Comparison of ENCODE assay signal across 33 mouse cellular contexts in genomic region chr16:57126268-57126667, GRCm38 (mm10). TPM values are rescaled to one million over a fixed set of nuclear protein-coding genes. Genes with fewer than 3 reads are reported as not detected.
DNase-seq lines count a peak whose midpoint lies in the region; ATAC-seq and TF ChIP-seq lines count a peak whose summit lies in the region.
"Had no signal": no experiment of that assay in that cellular context is flagged by ENCODE, and none has a peak within 500 bp of the region (broad histone marks: within the 10 kb centered on the region; RNA-seq: fewer than 3 reads in every experiment).

No protein-coding gene starts in this region.

- H3K9me3 ChIP-seq in liver, embryonic 11.5 days (ENCODE audit: control insufficient read depth, low read length): no peaks in the 10 kb centered on the region
- H3K9me3 ChIP-seq in lung, embryonic 14.5 days (ENCODE audit: low read depth, low read length): no peaks in the 10 kb centered on the region
- no peaks in the 10 kb centered on the region for H3K9me3 ChIP-seq in ES-E14 (ENCODE audit: control insufficient read depth, insufficient read depth, low read depth, low read length)
- H3K9me3 ChIP-seq: forebrain, embryonic 10.5 days; forebrain, embryonic 13.5 days; heart, embryonic 10.5 days; heart, embryonic 13.5 days had no signal

- TF ChIP-seq POLR2A in liver, adult 2 months (IDR thresholded peaks at IDR 0.05; ENCODE audit: extremely low read depth, insufficient read depth, low read length): no peak

- no peak for ATAC-seq in liver, embryonic 11.5 days (replicated peaks; ENCODE audit: low FRiP score)
- no peak for ATAC-seq in lung, embryonic 14.5 days (ENCODE audit: insufficient read depth)
- ATAC-seq: activated CD4-positive, CD25-positive, alpha-beta regulatory T cell, adult 4 months; forebrain, embryonic 13.5 days; forebrain, embryonic 16.5 days had no signal

- no peaks in the 10 kb centered on the region for H3K36me3 ChIP-seq in liver, adult 2 months (ENCODE audit: control insufficient read depth, insufficient read depth, low read length)
- no peaks in the 10 kb centered on the region for H3K36me3 ChIP-seq in liver, embryonic 11.5 days (ENCODE audit: control insufficient read depth, insufficient read depth, low read length)
- H3K36me3 ChIP-seq in lung, embryonic 14.5 days (ENCODE audit: insufficient read depth): no peaks in the 10 kb centered on the region
- peaks cover 3% of the 10 kb centered on the region; the same call in 1 of the 2 replicates for H3K36me3 ChIP-seq in ES-E14 (ENCODE audit: control insufficient read depth, insufficient read depth, low read length, poor library complexity, severe bottlenecking)
- H3K36me3 ChIP-seq: heart, embryonic 10.5 days; heart, embryonic 13.5 days had no signal

- peaks cover 37% of the 10 kb centered on the region for H3K4me1 ChIP-seq in liver, adult 2 months (ENCODE audit: control insufficient read depth, insufficient read depth, low read length)
- peaks cover 12% of the 10 kb centered on the region for H3K4me1 ChIP-seq in liver, embryonic 11.5 days (replicated peaks; ENCODE audit: control insufficient read depth, insufficient read depth, low read length)
- peaks cover 8% of the 10 kb centered on the region; the same call in 1 of the 2 replicates for H3K4me1 ChIP-seq in lung, embryonic 14.5 days (ENCODE audit: insufficient read depth)
- H3K4me1 ChIP-seq in ES-E14 (ENCODE audit: control insufficient read depth in 2 of 2, insufficient read depth in 2 of 2, low read length in 2 of 2, poor library complexity in 1 of 2): peaks cover 7% of the 10 kb centered on the region in 2 experiments; a peak in 2 of 4 replicates

- in situ Hi-C loops in ES-E14 (cut with MboI; ENCODE audit: low sequenced_read_pairs in 2 of 2, unreplicated experiment in 2 of 2): no loop called here

- no peak overlapping the region; the same call in 1 of the 2 replicates for H3K9ac ChIP-seq in liver, adult 2 months (ENCODE audit: low read depth, low read length)
- no peak overlapping the region for H3K9ac ChIP-seq in liver, embryonic 11.5 days (ENCODE audit: low read depth, low read length)
- H3K9ac ChIP-seq in lung, embryonic 14.5 days: no peak overlapping the region
- no peak overlapping the region for H3K9ac ChIP-seq in ES-E14 (ENCODE audit: insufficient read depth, low read depth, low read length, poor library complexity, severe bottlenecking)
- H3K9ac ChIP-seq: forebrain, embryonic 13.5 days; heart, embryonic 13.5 days; hindbrain, embryonic 14.5 days had no signal

- peak overlapping the region; percentile 64 for H3K27ac ChIP-seq in liver, adult 2 months (replicated peaks; ENCODE audit: insufficient read depth, low read depth, low read length)
- no peak overlapping the region for H3K27ac ChIP-seq in liver, embryonic 11.5 days (ENCODE audit: low read depth, low read length)
- no peak overlapping the region for H3K27ac ChIP-seq in lung, embryonic 14.5 days (ENCODE audit: low read depth)
- H3K27ac ChIP-seq in ES-E14 (ENCODE audit: insufficient read depth, low read depth, low read length, poor library complexity, severe bottlenecking): no peak overlapping the region
- H3K27ac ChIP-seq: forebrain, embryonic 10.5 days; forebrain, embryonic 13.5 days; heart, adult 2 months; heart, embryonic 10.5 days; heart, embryonic 13.5 days; hindbrain, embryonic 14.5 days had no signal

- no peak overlapping the region for H3K4me2 ChIP-seq in liver, embryonic 11.5 days
- no peak overlapping the region for H3K4me2 ChIP-seq in lung, embryonic 14.5 days
- H3K4me2 ChIP-seq: forebrain, embryonic 13.5 days; heart, embryonic 13.5 days; hindbrain, embryonic 14.5 days had no signal

- no peak for TF ChIP-seq CTCF in liver, adult 2 months (IDR thresholded peaks at IDR 0.05; ENCODE audit: low read depth, low read length)
- no peak for TF ChIP-seq CTCF in lung, embryonic 14.5 days (IDR thresholded peaks at IDR 0.05; ENCODE audit: low read depth)

- no peak overlapping the region for H3K4me3 ChIP-seq in liver, adult 2 months (ENCODE audit: insufficient read depth, low read depth, low read length)
- no peak overlapping the region for H3K4me3 ChIP-seq in liver, embryonic 11.5 days (ENCODE audit: low read depth, low read length)
- H3K4me3 ChIP-seq in lung, embryonic 14.5 days (ENCODE audit: low read depth, low read length): no peak overlapping the region
- H3K4me3 ChIP-seq in ES-E14 (ENCODE audit: insufficient read depth in 1 of 2, low read depth in 1 of 2, low read length in 2 of 2, poor library complexity in 1 of 2, severe bottlenecking in 1 of 2): no peak overlapping the region
- H3K4me3 ChIP-seq: forebrain, embryonic 10.5 days; forebrain, embryonic 13.5 days; heart, adult 2 months; heart, embryonic 10.5 days; heart, embryonic 13.5 days had no signal

- peak; percentile 76 for DNase-seq in liver, adult 2 months (ENCODE audit: extremely low read depth, low read depth, low spot score)
- DNase-seq in liver, embryonic 11.5 days (ENCODE audit: low spot score): no peak
- DNase-seq in lung, embryonic 14.5 days: peak; percentile 13
- DNase-seq in lung, postnatal 4 days: no peak
- DNase-seq in ES-E14 (ENCODE audit: low read depth, low spot score): no peak
- DNase-seq in adipocyte (ENCODE audit: low spot score): peak; percentile 80
- no peak for DNase-seq in layer of hippocampus, postnatal 10 days (ENCODE audit: low spot score in 2 of 2)
- no peak for DNase-seq in Muller cell, postnatal 12 days (ENCODE audit: inconsistent ontology term)
- DNase-seq: adrenal gland, postnatal 10 days; adrenal gland, postnatal 36 days; B cell, adult 2 months; cerebellum, adult 11-12 months; cerebellum, adult 8-10 months; cerebellum, postnatal 10 days; cerebellum, postnatal 36 days; gastrocnemius, postnatal 10 days; gastrocnemius, postnatal 36 days; heart, adult 2 months; heart, postnatal 14 days; heart, postnatal 4 days had no signal

- 15% methylated on average over 4 of the region's 4 CpGs for WGBS in liver, adult 2 months
- WGBS in liver, embryonic 11.5 days: 61% methylated on average over 4 of the region's 4 CpGs
- 62% methylated on average over 4 of the region's 4 CpGs for WGBS in lung, embryonic 14.5 days

- peaks cover 33% of the 10 kb centered on the region for H3K79me2 ChIP-seq in liver, adult 2 months (ENCODE audit: control insufficient read depth, insufficient read depth, low read length)

- no peaks in the 10 kb centered on the region for H3K27me3 ChIP-seq in liver, adult 2 months (ENCODE audit: control insufficient read depth, insufficient read depth, low read length)
- H3K27me3 ChIP-seq in liver, embryonic 11.5 days (replicated peaks; ENCODE audit: control insufficient read depth, insufficient read depth, low read length): no peaks in the 10 kb centered on the region
- no peaks in the 10 kb centered on the region for H3K27me3 ChIP-seq in lung, embryonic 14.5 days (ENCODE audit: insufficient read depth, low read length)
- H3K27me3 ChIP-seq: forebrain, embryonic 13.5 days; heart, embryonic 13.5 days had no signal

TF ChIP-seq in ES-E14, 5 proteins besides CTCF, POLR2A, EP300 and RAD21:
- TF ChIP-seq ZC3H11A (IDR thresholded peaks at IDR 0.05; ENCODE audit: borderline replicate concordance, low read depth, low read length): no peak
- TF ChIP-seq ZNF384 (IDR thresholded peaks at IDR 0.05; ENCODE audit: low read depth, low read length): peak; percentile 45; the same call in 1 of the 2 replicates

RNA-seq across cellular contexts. Expression of gene Tomm70a, which starts 4.8 kb away (rescaled TPM):
- total RNA-seq in liver, adult 2 months (2014; rRNA removed): 50.0 and 62.0 TPM in 2 replicates
- polyA plus RNA-seq in liver, adult 2 months (2012; rRNA removed): 14.2 and 17.0 TPM in 2 replicates
- polyA plus RNA-seq in liver, embryonic 11.5 days (2014; fragmentation: Nextera tagmentation; extraction: Ambion mirVana): 66.9 and 76.4 TPM in 2 replicates
- 57.3 and 62.0 TPM in 2 replicates for polyA plus RNA-seq in lung, embryonic 14.5 days (2014; fragmentation: Nextera tagmentation; extraction: Ambion mirVana)
- total RNA-seq in ES-E14 (2012; rRNA removed): 86.5 and 106 TPM in 2 replicates
- total RNA-seq in layer of hippocampus, postnatal 10 days (2021): 100 to 1,000 TPM; 115 to 117 TPM

RNA-seq across cellular contexts. Expression of gene Nit2, which starts 40.9 kb away (rescaled TPM):
- 260 and 288 TPM in 2 replicates for total RNA-seq in liver, adult 2 months (2014; rRNA removed)
- 172 and 195 TPM in 2 replicates for polyA plus RNA-seq in liver, adult 2 months (2012; rRNA removed)
- 65.9 and 72.1 TPM in 2 replicates for polyA plus RNA-seq in liver, embryonic 11.5 days (2014; fragmentation: Nextera tagmentation; extraction: Ambion mirVana)
- 75.1 and 75.4 TPM in 2 replicates for polyA plus RNA-seq in lung, embryonic 14.5 days (2014; fragmentation: Nextera tagmentation; extraction: Ambion mirVana)
- 62.0 and 73.1 TPM in 2 replicates for total RNA-seq in ES-E14 (2012; rRNA removed)
- 10 to 100 TPM; 21.3 to 23.8 TPM for total RNA-seq in layer of hippocampus, postnatal 10 days (2021)

RNA-seq across cellular contexts. Expression of gene Tmem45a2, which starts 55.1 kb away (rescaled TPM):
- not detected in 2 replicates for total RNA-seq in liver, adult 2 months (2014; rRNA removed)
- not detected in 2 replicates for polyA plus RNA-seq in liver, adult 2 months (2012; rRNA removed)
- not detected in 2 replicates for polyA plus RNA-seq in liver, embryonic 11.5 days (2014; fragmentation: Nextera tagmentation; extraction: Ambion mirVana)
- 0.29 and 0.34 TPM in 2 replicates for polyA plus RNA-seq in lung, embryonic 14.5 days (2014; fragmentation: Nextera tagmentation; extraction: Ambion mirVana)
- 0.09 and 0.37 TPM in 2 replicates for total RNA-seq in ES-E14 (2012; rRNA removed)
- total RNA-seq in layer of hippocampus, postnatal 10 days (2021): under 1 TPM in 1 of 2 experiments, not detected in 1; 0.16 TPM
- total RNA-seq: adrenal gland, adult 18-20 months; adrenal gland, postnatal 10 days; adrenal gland, postnatal 36 days; gastrocnemius, adult 18-20 months; gastrocnemius, postnatal 10 days; gastrocnemius, postnatal 36 days; granulocyte monocyte progenitor cell, adult 5-6 weeks; heart, adult 2 months; heart, postnatal 14 days; heart, postnatal 4 days had no signal
- polyA plus RNA-seq: embryonic facial prominence, embryonic 11.5 days; forebrain, embryonic 10.5 days; forebrain, embryonic 13.5 days; forebrain, embryonic 16.5 days; heart, adult 2 months; heart, embryonic 10.5 days; heart, embryonic 16.5 days; hindbrain, embryonic 11.5 days had no signal

Comparison
In these comparisons a context has a peak if more than half of its experiments do, and no peak if none do; other contexts are left out.
1. DNase-seq: peak in liver, adult 2 months (single experiment), lung, embryonic 14.5 days (single experiment) and adipocyte (single experiment); none in liver, embryonic 11.5 days (single experiment), lung, postnatal 4 days (0 of 2), ES-E14 (single experiment), layer of hippocampus, postnatal 10 days (0 of 2) and Muller cell, postnatal 12 days (single experiment).